Mouse (Mus musculus) stomach, postnatal 0 days (tissue): ENCODE measurements at regions not wholly inside any gene's neighbourhood (a gene's known extent, or its start where the extent isn't known, plus 50 kb on each side); places are given as distances from the start of the nearest gene placed in this dataset.

ENCODE experiments used
- ATAC-seq: fragments of 200-750 bp; cut with Nextera tagmentation; 2 replicates; pipeline ENCODE4 v1.8.0; 2017; ENCODE audit not compliant: low FRiP score, low TSS enrichment
- DNase-seq: peaks from one replicate; pipeline ENCODE4 v3.0.0-alpha.2; 2016; ENCODE audit warnings: low spot score
- H3K27ac ChIP-seq: fragments of 300-500 bp; sonication (generic); replicated peaks from 2 replicates; pipeline ENCODE4 v1.5.1; 2014; ENCODE audit warnings: mild to moderate bottlenecking, control low read depth
- H3K27me3 ChIP-seq: fragments of 300-500 bp; sonication (generic); 2 replicates; pipeline ENCODE4 v1.6.1; 2014; ENCODE audit warnings: low read length; ENCODE audit not compliant: control insufficient read depth, insufficient read depth
- H3K36me3 ChIP-seq: fragments of 300-500 bp; sonication (generic); 2 replicates; pipeline ENCODE4 v1.6.1; 2014; ENCODE audit warnings: low read length, mixed read lengths; ENCODE audit not compliant: control insufficient read depth, insufficient read depth
- H3K4me1 ChIP-seq: fragments of 300-500 bp; sonication (generic); replicated peaks from 2 replicates; pipeline ENCODE4 v1.6.1; 2014; ENCODE audit warnings: antibody characterized with exemption; ENCODE audit not compliant: control insufficient read depth, insufficient read depth
- H3K4me2 ChIP-seq: fragments of 300-500 bp; sonication (generic); replicated peaks from 2 replicates; pipeline ENCODE4 v1.6.1; 2014; ENCODE audit warnings: low read depth, mild to moderate bottlenecking, control low read depth, moderate library complexity
- H3K4me3 ChIP-seq: fragments of 300-500 bp; sonication (generic); 2 replicates; pipeline ENCODE4 v1.5.1; 2014; ENCODE audit warnings: low read depth, low read length, control low read depth
- H3K9ac ChIP-seq: fragments of 300-500 bp; sonication (generic); 2 replicates; pipeline ENCODE4 v1.6.1; 2014; ENCODE audit warnings: mild to moderate bottlenecking, low read length, control low read depth, mixed read lengths
- H3K9me3 ChIP-seq: fragments of 300-500 bp; sonication (generic); 2 replicates; pipeline ENCODE4 v1.6.1; 2016; ENCODE audit warnings: low read length; ENCODE audit not compliant: control insufficient read depth
- CTCF ChIP-seq: IDR thresholded peaks from 2 replicates; pipeline ENCODE4 v1.5.1; 2016; ENCODE audit warnings: antibody characterized with exemption, low read depth, mild to moderate bottlenecking, moderate library complexity
- EP300 ChIP-seq: optimal IDR thresholded peaks from 2 replicates; pipeline ENCODE3; 2016; ENCODE audit warnings: antibody characterized with exemption
- WGBS: fragments of 180-500 bp; shearing (Covaris S2); extraction: QIAGEN DNeasy Blood & Tissue Kit; methylation state at CpG from one replicate; pipeline ENCODE4 v1.1.7; 2014; 5-methylcytosine and 5-hydroxymethylcytosine counted together

GRCm38 (mm10) chr10:17423584-17424278 lies 299.3 kb upstream of the Cited2 start:
- Histone ChIP-seq H3K4me3 (no peak overlapping the region), H3K4me1 (no peaks in the 10 kb centered on the region), H3K9me3 (no peaks in the 10 kb centered on the region), H3K4me2 (no peak overlapping the region), H3K36me3 (no peaks in the 10 kb centered on the region), H3K27me3 (no peaks in the 10 kb centered on the region), H3K27ac (no peak overlapping the region), H3K9ac (no peak overlapping the region)
- DNase-seq (peak; percentile 56), ATAC-seq (peak; percentile 87)
- TF ChIP-seq CTCF (no peak), EP300 (no peak)
- WGBS, result 39% methylated on average over 4 of the region's 4 CpGs

GRCm38 (mm10) chr10:17426197-17426596 lies 296.8 kb upstream of the Cited2 start:
- DNase-seq, result no peak
- Histone ChIP-seq H3K4me2 (no peak overlapping the region), H3K9ac (no peak overlapping the region), H3K4me1 (no peaks in the 10 kb centered on the region), H3K36me3 (no peaks in the 10 kb centered on the region), H3K9me3 (no peaks in the 10 kb centered on the region), H3K4me3 (no peak overlapping the region), H3K27ac (no peak overlapping the region), H3K27me3 (no peaks in the 10 kb centered on the region)
- 36% methylated on average over 3 of the region's 3 CpGs for WGBS
- TF ChIP-seq EP300, result no peak
- no peak for TF ChIP-seq CTCF
- no peak for ATAC-seq

DNA sequence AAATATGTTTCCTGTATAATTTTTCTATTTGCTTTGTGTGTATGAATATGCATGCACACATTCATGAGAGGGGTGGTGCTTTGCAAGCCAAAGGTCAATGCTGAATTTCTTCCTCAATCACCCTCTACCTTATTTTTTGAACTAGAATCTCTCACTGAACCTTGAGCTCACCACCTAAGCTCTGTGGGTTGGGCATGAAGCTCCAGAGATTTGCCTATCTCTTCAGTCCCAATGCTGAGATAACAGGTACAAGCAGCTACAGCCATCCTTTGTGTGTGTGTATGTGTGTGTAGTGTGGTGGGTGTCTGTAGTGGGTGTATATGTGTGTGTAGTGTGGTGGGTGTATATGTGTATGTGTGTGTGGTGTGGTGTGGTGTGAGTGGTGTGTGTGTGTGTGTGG lies 295.7 kb upstream of the Cited2 start:
- no peak overlapping the region for H3K9ac ChIP-seq
- TF ChIP-seq EP300, result no peak
- no peak for TF ChIP-seq CTCF
- no peaks in the 10 kb centered on the region for H3K36me3 ChIP-seq
- H3K4me2 ChIP-seq, result no peak overlapping the region
- no peak for DNase-seq
- no peak for ATAC-seq
- no peaks in the 10 kb centered on the region for H3K27me3 ChIP-seq
- H3K4me3 ChIP-seq, result no peak overlapping the region
- H3K9me3 ChIP-seq, result no peaks in the 10 kb centered on the region
- no peaks in the 10 kb centered on the region for H3K4me1 ChIP-seq
- H3K27ac ChIP-seq, result no peak overlapping the region

- Histone ChIP-seq H3K4me1 (no peaks in the 10 kb centered on the region), H3K27ac (no peak overlapping the region), H3K9me3 (no peaks in the 10 kb centered on the region), H3K27me3 (no peaks in the 10 kb centered on the region), H3K4me2 (no peak overlapping the region), H3K9ac (no peak overlapping the region), H3K36me3 (no peaks in the 10 kb centered on the region), H3K4me3 (no peak overlapping the region)
- 60% methylated on average over 3 of the region's 3 CpGs for WGBS
- no peak for ATAC-seq
- DNase-seq, result no peak
- TF ChIP-seq CTCF (no peak), EP300 (no peak)
These were observed 294.7 kb upstream of the Cited2 start for GRCm38 (mm10) chr10:17428315-17428714.

DNA sequence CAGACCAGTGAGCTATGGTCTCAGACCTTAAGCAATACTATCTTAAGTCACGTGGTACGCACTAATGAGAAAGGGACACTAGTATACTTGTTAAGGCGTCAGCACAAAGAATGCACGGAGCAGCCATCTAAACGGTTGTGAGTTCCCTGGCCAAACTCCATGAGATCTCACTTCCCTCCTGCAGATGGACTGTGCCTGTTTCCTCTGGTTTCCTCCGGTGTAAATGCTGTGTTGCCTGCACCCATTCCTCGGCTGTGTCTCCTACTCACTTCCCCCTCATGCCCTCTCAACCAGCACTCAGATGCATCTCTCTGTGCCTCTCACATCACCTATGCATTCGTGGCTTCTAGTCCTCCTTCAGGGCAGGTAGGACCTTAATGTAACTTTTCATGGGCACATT lies 291.9 kb upstream of the Cited2 start:
- H3K9me3 ChIP-seq, result no peaks in the 10 kb centered on the region
- ATAC-seq, result no peak
- H3K4me2 ChIP-seq, result no peak overlapping the region
- H3K27me3 ChIP-seq, result no peaks in the 10 kb centered on the region
- no peak for DNase-seq
- H3K4me1 ChIP-seq, result no peaks in the 10 kb centered on the region
- no peak overlapping the region for H3K27ac ChIP-seq
- no peak for TF ChIP-seq CTCF
- no peak for TF ChIP-seq EP300
- no peaks in the 10 kb centered on the region for H3K36me3 ChIP-seq
- no peak overlapping the region for H3K9ac ChIP-seq
- 75% methylated on average over 8 of the region's 8 CpGs for WGBS
- H3K4me3 ChIP-seq, result no peak overlapping the region

GRCm38 (mm10) chr10:17434098-17434497 lies 288.9 kb upstream of the Cited2 start:
- Histone ChIP-seq H3K36me3 (no peaks in the 10 kb centered on the region), H3K27ac (no peak overlapping the region), H3K27me3 (no peaks in the 10 kb centered on the region), H3K9me3 (no peaks in the 10 kb centered on the region), H3K4me1 (no peaks in the 10 kb centered on the region), H3K9ac (no peak overlapping the region), H3K4me2 (no peak overlapping the region), H3K4me3 (no peak overlapping the region)
- no peak for DNase-seq
- TF ChIP-seq CTCF (no peak), EP300 (no peak)
- no peak for ATAC-seq
- WGBS, result 82% methylated on average over 4 of the region's 4 CpGs
